Mouse (Mus musculus) layer of hippocampus, postnatal 10 days (tissue): ENCODE measurements around the gene Tmem86b. TPM values are rescaled to one million over a fixed set of nuclear protein-coding genes. Genes with fewer than 3 reads are reported as not detected.
"Not testable (repeated sequence)": the region's sequence is repeated elsewhere in the genome, so short reads cannot be mapped to it uniquely, and the experiment has no call there.

Experiments
- DNase-seq, 2 experiments: peaks; one replicate each; pipeline ENCODE4 v3.0.0; 2021; ENCODE audit warnings: low spot score in 2 of 2
- total RNA-seq, 2 experiments: library from RNA; stranded (reverse); gene quantifications; 2 replicates each; pipeline ENCODE4 v1.2.3; 2021

The Tmem86b gene
- total RNA-seq, 2 experiments from 2014 or later: 13.9 to 18.5 TPM

GRCm38 (mm10) chr7:4651581-4651980, 20.4 kb upstream of the Tmem86b start:
- no peak for DNase-seq

- no peak for DNase-seq
These were observed 16.8 kb upstream of the Tmem86b start for GRCm38 (mm10) chr7:4647992-4648391.

GRCm38 (mm10) chr7:4647291-4647690, 16.1 kb upstream of the Tmem86b start:
- DNase-seq: no peak

- no peak for DNase-seq
These were observed 15.6 kb upstream of the Tmem86b start for GRCm38 (mm10) chr7:4646806-4647205.

- DNase-seq: no peak
These were observed 12.0 kb upstream of the Tmem86b start for GRCm38 (mm10) chr7:4643225-4643624.

GRCm38 (mm10) chr7:4641956-4642355, 10.7 kb upstream of the Tmem86b start:
- no peak for DNase-seq

- DNase-seq: no peak
These were observed 9.9 kb upstream of the Tmem86b start for GRCm38 (mm10) chr7:4641155-4641554.

- DNase-seq: no peak
These were observed 5.0 kb upstream of the Tmem86b start for GRCm38 (mm10) chr7:4636179-4636578.

GRCm38 (mm10) chr7:4630198-4630597, 1.0 kb downstream of the Tmem86b start:
- DNase-seq: no peak

GRCm38 (mm10) chr7:4629586-4629985, 1.6 kb downstream of the Tmem86b start:
- DNase-seq: no peak

- DNase-seq: no peak
These were observed 5.3 kb downstream of the Tmem86b start for GRCm38 (mm10) chr7:4625928-4626327.

- DNase-seq: no peak
These were observed 6.9 kb downstream of the Tmem86b start for GRCm38 (mm10) chr7:4624343-4624742.

- DNase-seq: peak; percentile 53 to 55
These were observed 7.6 kb downstream of the Tmem86b start for GRCm38 (mm10) chr7:4623544-4624189.

- no peak for DNase-seq
These were observed 11.2 kb downstream of the Tmem86b start for GRCm38 (mm10) chr7:4619979-4620378.

GRCm38 (mm10) chr7:4613740-4614403, 17.4 kb downstream of the Tmem86b start:
- DNase-seq: no peak

- DNase-seq: no peak
These were observed 18.3 kb downstream of the Tmem86b start for GRCm38 (mm10) chr7:4612956-4613355.

GRCm38 (mm10) chr7:4612386-4612785, 18.8 kb downstream of the Tmem86b start:
- no peak for DNase-seq

GRCm38 (mm10) chr7:4611921-4612341, 19.3 kb downstream of the Tmem86b start:
- no peak for DNase-seq

GRCm38 (mm10) chr7:4611511-4611910, 19.7 kb downstream of the Tmem86b start:
- no peak for DNase-seq

GRCm38 (mm10) chr7:4608002-4608401, 23.2 kb downstream of the Tmem86b start:
- no peak for DNase-seq

GRCm38 (mm10) chr7:4603873-4604272, 27.3 kb downstream of the Tmem86b start, which contains the start of gene Ptprh:
Ptprh (minus strand) TSS chr7:4604041.
- DNase-seq: no peak

- DNase-seq: no peak
These were observed 28.3 kb downstream of the Tmem86b start for GRCm38 (mm10) chr7:4602969-4603368.

- not testable (repeated sequence) for DNase-seq
These were observed 34.2 kb downstream of the Tmem86b start for GRCm38 (mm10) chr7:4597046-4597445.
